Mouse (Mus musculus) frontal cortex, postnatal 14 days (tissue): ENCODE data around the gene Gm42878.

Experiments
- DNase-seq, 2 experiments: peaks; one replicate each; pipeline ENCODE4 v3.0.0; 2022; ENCODE audit warnings: low spot score in 2 of 2

The Gm42878 gene

DNA sequence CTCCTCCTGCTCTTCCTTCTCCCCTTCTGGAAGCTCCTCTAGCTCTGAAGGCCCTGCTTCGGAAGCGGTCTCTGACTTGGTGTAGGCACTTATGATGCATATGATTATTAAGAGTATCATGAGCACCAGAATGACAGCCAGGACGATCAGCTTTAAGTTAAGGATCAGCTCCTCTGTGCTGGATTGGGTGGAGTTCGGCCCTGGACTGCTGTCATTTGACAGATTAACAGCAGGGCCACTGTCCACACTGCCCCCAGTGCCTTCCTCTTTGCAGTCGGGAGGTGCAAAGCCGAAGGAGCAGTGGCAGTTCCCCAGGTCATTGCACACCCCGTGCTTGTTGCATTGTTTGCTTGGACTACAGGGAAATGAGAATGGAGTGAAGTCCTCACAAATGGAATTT, 44.6 kb downstream of the Gm42878 start:
- DNase-seq, result no peak

DNA sequence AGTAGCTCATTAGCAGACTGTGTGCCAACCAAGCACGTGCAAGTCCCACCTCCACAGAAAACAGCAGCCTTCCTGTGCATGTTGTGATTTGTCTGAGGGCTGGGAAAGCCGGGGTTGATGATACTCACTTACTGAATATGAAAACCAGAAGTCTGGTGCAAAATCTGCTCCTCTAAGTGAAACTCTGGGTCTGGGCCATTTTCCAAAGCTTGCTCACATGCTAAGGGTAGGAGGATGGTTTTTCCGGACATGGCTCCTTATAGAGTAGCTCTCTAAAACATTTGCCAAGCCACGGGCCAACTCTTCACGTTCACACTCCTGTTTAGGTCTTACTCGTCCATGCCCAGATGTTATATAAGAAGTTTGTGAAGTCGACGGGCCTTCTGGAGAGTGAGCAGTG, 52.0 kb downstream of the Gm42878 start:
- peak; percentile 31 to 52 for DNase-seq

DNA sequence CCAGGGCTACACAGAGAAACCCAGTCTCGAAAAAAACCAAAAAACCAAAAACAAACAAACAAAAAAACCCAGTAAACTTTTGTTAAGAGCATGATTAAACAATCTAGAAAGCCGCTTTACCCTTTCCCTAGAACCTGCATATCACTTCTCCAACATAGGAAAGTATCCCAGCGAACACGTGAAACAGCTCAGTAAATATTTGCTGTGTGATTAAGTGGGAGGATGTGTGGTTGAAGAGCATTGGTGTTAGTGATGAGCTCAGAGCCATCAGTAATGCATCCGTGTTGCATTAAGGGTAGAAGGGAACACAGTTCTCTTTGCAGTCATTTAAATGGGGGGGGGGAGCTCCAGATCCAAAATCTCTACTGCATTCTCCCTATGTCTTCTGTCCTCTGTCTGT, 60.5 kb downstream of the Gm42878 start:
- no peak for DNase-seq

DNA sequence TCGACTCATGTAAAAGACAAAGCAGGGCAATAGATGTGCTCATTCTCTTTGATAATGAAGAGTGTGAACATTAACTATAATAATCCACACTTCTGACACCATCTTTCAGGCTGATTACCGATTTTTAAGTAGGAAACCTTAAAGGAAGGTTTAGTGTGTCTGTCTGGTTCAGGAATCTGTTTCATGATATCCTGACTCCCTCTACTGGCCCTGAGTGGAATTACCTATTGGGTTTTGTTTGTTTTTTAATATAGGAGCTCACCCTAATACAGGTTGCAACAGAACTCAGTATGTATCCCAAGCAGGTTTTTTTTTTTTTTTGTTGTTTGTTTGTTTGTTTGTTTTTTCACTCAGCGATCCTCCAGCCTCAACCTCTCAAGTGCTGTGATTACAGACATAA, 67.6 kb downstream of the Gm42878 start:
- DNase-seq, result no peak

DNA sequence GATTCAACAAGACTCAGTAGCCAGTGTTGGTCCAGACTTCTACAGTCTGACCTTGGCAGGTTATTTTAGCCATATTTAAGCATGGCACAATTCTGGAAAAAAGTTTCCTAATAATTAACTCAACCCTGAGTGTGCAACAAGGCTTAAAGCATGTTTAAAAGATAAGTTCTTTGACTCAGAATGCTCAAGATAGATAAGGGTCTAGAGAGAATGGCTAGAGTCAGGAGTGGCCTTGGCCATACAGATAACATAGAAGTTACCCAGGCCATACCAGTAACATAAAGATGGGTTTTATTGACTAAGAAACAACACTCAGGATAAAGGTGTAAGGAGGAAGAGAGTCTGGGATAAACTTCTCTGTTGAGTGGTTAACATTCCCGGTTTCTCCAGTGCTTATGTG, 69.2 kb downstream of the Gm42878 start:
- DNase-seq, result no peak

DNA sequence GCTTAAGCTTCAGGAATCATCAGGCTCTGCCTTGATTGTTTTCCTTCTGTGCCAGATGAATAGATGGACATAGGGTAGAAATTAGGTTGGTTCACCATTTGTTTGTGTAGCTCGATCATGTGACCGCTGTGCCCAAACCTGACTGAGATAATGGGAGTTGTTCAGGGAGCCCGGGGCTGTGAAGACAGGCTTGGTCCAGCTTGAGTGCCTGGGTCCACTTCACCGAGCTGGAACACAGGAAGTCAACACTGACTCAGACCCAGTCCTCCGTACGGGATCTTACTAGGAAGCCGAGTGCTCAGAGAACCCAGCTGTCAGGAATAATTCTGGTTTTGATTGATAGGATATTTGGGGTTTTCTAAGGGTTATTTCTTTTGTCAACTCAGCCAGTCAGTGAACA, 70.7 kb downstream of the Gm42878 start:
- DNase-seq, result no peak

DNA sequence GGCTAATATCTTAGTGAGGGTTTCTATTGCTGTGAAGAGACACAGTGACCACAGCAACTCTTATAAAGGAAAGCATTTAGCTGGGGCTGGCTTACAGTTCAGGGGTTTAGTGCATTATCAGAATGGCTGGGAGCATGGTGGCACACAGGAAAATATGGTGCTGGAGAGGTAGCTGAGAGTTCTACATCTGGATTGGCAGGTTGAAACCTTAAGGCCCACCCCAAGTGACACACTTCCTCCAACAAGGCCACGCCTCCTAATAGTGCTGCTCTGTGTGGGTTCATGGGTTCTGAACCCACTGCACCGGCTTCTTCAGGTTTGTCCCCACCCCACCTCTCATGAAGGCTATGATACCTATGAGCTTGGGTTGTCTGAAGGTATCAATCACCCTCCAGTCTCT, 72.9 kb downstream of the Gm42878 start:
- no peak for DNase-seq

DNA sequence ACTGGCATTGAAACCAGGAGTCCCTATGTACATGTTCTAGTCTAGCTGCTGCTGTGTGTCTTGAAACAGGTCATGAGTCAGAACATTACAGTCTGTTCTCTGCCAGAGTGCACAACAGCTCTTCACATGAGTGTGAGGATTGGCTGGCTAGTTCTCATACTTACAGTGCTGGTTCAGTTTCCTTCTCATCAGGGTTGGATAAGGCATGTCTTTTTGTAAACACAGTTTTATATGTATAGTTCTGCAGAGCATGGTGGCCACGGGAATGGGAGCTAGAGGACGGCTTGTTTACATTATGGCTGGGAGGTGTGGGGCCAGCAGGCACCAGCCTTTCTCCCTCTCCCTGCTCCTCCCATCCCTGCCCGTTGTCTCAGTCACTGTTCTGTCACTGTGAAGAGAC, 75.7 kb downstream of the Gm42878 start:
- DNase-seq, result no peak
